Mouse (Mus musculus) kidney, adult 2 months (tissue): ENCODE measurements at regions not wholly inside any gene's neighbourhood (a gene's known extent, or its start where the extent isn't known, plus 50 kb on each side); places are given as distances from the start of the nearest gene placed in this dataset.

ENCODE experiments used
- CTCF ChIP-seq: fragments of 200-500 bp; conservative IDR thresholded peaks from 2 replicates; pipeline ENCODE4 v1.5.1; 2011; ENCODE audit warnings: low read depth, mild to moderate bottlenecking, control low read depth, low read length, moderate library complexity, mixed read lengths; ENCODE audit not compliant: insufficient read depth, insufficient read length
- POLR2A ChIP-seq: fragments of 200-500 bp; IDR thresholded peaks from one replicate; pipeline ENCODE4 v1.6.1; 2011; ENCODE audit warnings: low read depth, low read length, control low read depth

DNA sequence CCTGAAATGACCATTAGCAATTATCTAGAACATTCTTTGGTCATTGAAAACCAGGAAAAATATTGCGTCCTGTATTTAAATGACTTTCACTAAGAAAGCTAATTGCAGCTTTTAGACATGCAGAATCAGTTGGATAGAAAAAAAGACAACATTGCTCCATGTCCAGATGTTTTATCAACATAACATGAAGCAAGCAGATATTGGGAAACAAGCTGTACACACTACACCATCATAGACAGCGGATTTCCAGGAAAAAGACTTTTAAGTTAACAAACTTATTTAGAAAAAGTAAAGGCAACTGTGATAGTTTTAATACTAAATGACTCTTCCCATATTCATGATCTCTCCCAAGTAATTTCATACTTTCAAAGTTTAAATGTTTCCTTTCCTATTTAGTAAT lies 675.5 kb downstream of the Slc22a22 start:
- no peak for TF ChIP-seq POLR2A
- TF ChIP-seq CTCF, result no peak
